Mouse (Mus musculus) adrenal gland, adult (tissue): ENCODE measurements around the gene 1110008L16Rik.
"Not testable (repeated sequence)": the region's sequence is repeated elsewhere in the genome, so short reads cannot be mapped to it uniquely, and the experiment has no call there.

Source experiments
- DNase-seq, 2 experiments: peaks; one replicate each; pipeline ENCODE4 v3.0.0; 2022 to 2023; ENCODE audit warnings: low spot score in 1 of 2; ENCODE audit not compliant: inconsistent age in 2 of 2

The 1110008L16Rik gene

GRCm38 (mm10) chr12:55338490-55338889 is 39.1 kb downstream of the 1110008L16Rik start:
- DNase-seq: not testable (repeated sequence)

- DNase-seq: not testable (repeated sequence)
Measured at GRCm38 (mm10) chr12:55343045-55343444, 43.7 kb downstream of the 1110008L16Rik start.

GRCm38 (mm10) chr12:55343998-55344397 is 44.6 kb downstream of the 1110008L16Rik start:
- no peak for DNase-seq

GRCm38 (mm10) chr12:55344583-55344982 is 45.2 kb downstream of the 1110008L16Rik start:
- no peak for DNase-seq

GRCm38 (mm10) chr12:55353423-55353822 is 54.0 kb downstream of the 1110008L16Rik start:
- no peak for DNase-seq

- DNase-seq: peak; percentile 19 to 77
Measured at GRCm38 (mm10) chr12:55354904-55355303, 55.5 kb downstream of the 1110008L16Rik start.

GRCm38 (mm10) chr12:55357303-55357702 is 57.9 kb downstream of the 1110008L16Rik start:
- DNase-seq: no peak

- DNase-seq: no peak
Measured at GRCm38 (mm10) chr12:55360929-55361328, 61.6 kb downstream of the 1110008L16Rik start.

GRCm38 (mm10) chr12:55365083-55365482 is 65.7 kb downstream of the 1110008L16Rik start:
- DNase-seq: no peak

GRCm38 (mm10) chr12:55372424-55373055 is 73.2 kb downstream of the 1110008L16Rik start:
- DNase-seq: peak in 1 of 2 experiments; percentile 65

- DNase-seq: no peak
Measured at GRCm38 (mm10) chr12:55376956-55377609, 77.7 kb downstream of the 1110008L16Rik start.

- no peak for DNase-seq
Measured at GRCm38 (mm10) chr12:55377610-55377980, 78.2 kb downstream of the 1110008L16Rik start.

GRCm38 (mm10) chr12:55384023-55384749 is 84.8 kb downstream of the 1110008L16Rik start, which contains the start of gene Psma6:
Gene Psma6, plus strand, starts transcription at chr12:55384222.
- DNase-seq: peak in 1 of 2 experiments; percentile 44

GRCm38 (mm10) chr12:55384826-55385225 is 85.4 kb downstream of the 1110008L16Rik start:
- DNase-seq: peak; percentile 82 to 87

- peak; percentile 78 to 80 for DNase-seq
Measured at GRCm38 (mm10) chr12:55385931-55386330, 86.6 kb downstream of the 1110008L16Rik start.

- no peak for DNase-seq
Measured at GRCm38 (mm10) chr12:55386456-55386855, 87.1 kb downstream of the 1110008L16Rik start.

GRCm38 (mm10) chr12:55387083-55387787 is 87.9 kb downstream of the 1110008L16Rik start:
- peak; percentile 50 to 84 for DNase-seq

GRCm38 (mm10) chr12:55387788-55388465 is 88.5 kb downstream of the 1110008L16Rik start:
- DNase-seq: peak; percentile 40 to 68

GRCm38 (mm10) chr12:55388478-55388877 is 89.1 kb downstream of the 1110008L16Rik start:
- DNase-seq: peak; percentile 49 to 75
